Mouse (Mus musculus) forebrain, embryonic 10.5 days (tissue): Measurements from ENCODE around the gene Hspa5. TPM values are rescaled to one million over a fixed set of nuclear protein-coding genes. Genes with fewer than 3 reads are reported as not detected.

ENCODE experiments used
- polyA plus RNA-seq: library from polyadenylated mRNA; unstranded; fragments of >200 nt; fragmentation: Nextera tagmentation; extraction: Ambion mirVana; gene quantifications from 2 replicates; pipeline ENCODE4 v1.2.1, GENCODE M21; 2016

Hspa5 gene
- polyA plus RNA-seq, 1 experiment from 2014 or later = 821 TPM

Other genes starting within 250 kb of the Hspa5 start
- gene Gapvd1, start 16.7 kb upstream of the Hspa5 start, polyA plus RNA-seq = 89.4 and 94.9 TPM in 2 replicates
- 40.2 and 47.0 TPM in 2 replicates for gene Rabepk, start 27.9 kb downstream of the Hspa5 start, polyA plus RNA-seq
- 78.7 and 80.9 TPM in 2 replicates for gene Fbxw2, start 54.3 kb downstream of the Hspa5 start, polyA plus RNA-seq
- not detected in 2 replicates for gene Gm34653, start 61.0 kb downstream of the Hspa5 start, polyA plus RNA-seq
- 0.06 and 0.26 TPM in 2 replicates for gene Cutal, start 102.4 kb downstream of the Hspa5 start, polyA plus RNA-seq
- 127 and 135 TPM in 2 replicates for gene Psmd5, start 103.0 kb downstream of the Hspa5 start, polyA plus RNA-seq
- 2.7 and 3.0 TPM in 2 replicates for gene Phf19, start 142.1 kb downstream of the Hspa5 start, polyA plus RNA-seq
- 0.07 and 0.31 TPM in 2 replicates for gene Traf1, start 189.8 kb downstream of the Hspa5 start, polyA plus RNA-seq